Mouse (Mus musculus) cerebellum, adult 8-10 months (tissue): Measurements from ENCODE around the gene Ffar4.

Source experiments
- DNase-seq: peaks from one replicate; pipeline ENCODE4 v3.0.0; 2022

Gene Ffar4

GRCm38 (mm10) chr19:38109506-38110242 is 12.8 kb downstream of the Ffar4 start:
- no peak for DNase-seq

GRCm38 (mm10) chr19:38111056-38111455 is 14.2 kb downstream of the Ffar4 start:
- no peak for DNase-seq

GRCm38 (mm10) chr19:38112575-38112974 is 15.7 kb downstream of the Ffar4 start:
- DNase-seq: no peak

GRCm38 (mm10) chr19:38114834-38115491 is 18.1 kb downstream of the Ffar4 start:
- DNase-seq: no peak

GRCm38 (mm10) chr19:38120123-38120760 is 23.4 kb downstream of the Ffar4 start:
- no peak for DNase-seq

GRCm38 (mm10) chr19:38123921-38124320 is 27.1 kb downstream of the Ffar4 start:
- no peak for DNase-seq

GRCm38 (mm10) chr19:38124401-38125218 is 27.7 kb downstream of the Ffar4 start:
- DNase-seq: no peak

DNA sequence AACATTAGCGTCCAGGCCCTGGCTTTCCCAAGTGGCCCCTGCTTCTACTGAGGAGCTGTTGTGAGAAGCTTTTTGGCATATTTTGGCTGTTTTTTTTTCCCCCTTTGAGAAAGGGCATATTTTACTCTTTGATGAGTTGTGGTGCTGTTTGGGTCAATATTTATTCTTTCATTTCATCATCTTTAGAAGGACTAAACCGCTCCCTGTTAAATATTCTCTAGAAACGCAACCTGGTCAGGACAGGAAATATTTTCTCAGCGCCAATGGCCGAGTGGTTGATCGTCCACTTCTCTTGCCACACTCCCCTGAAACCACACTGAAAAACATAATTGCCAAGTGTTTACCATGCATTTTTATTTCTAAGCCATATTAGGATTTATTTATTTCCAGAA is 28.3 kb downstream of the Ffar4 start, which contains the start of gene Rbp4:
Gene Rbp4 (minus strand): TSS at position 63 of the 392 bp plus-strand sequence.
- DNase-seq: no peak

- DNase-seq: no peak
Measured at GRCm38 (mm10) chr19:38126656-38127055, 29.8 kb downstream of the Ffar4 start.

DNA sequence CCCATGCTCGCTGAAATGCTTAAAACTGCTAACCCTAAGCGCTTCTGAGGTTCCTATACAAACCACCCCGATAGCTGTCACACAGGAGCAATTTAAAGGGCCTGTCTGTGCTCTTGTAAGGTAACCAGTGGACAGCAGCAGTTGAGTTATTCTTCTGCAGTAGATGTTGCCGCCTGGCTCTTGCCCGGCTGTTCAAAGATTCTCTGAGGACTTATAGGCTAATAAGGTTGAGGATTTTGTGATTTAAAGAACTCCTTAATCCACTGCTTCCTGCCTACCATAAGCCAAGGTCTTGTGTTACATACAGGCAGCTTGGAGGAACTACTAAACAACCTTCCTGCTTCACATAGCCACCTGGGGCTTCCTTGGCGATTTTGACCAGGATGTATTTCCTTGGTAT is 35.6 kb downstream of the Ffar4 start, which contains the start of gene Pde6c:
Gene Pde6c (plus strand): TSS at position 301 of the 400 bp plus-strand sequence.
- no peak for DNase-seq

GRCm38 (mm10) chr19:38133986-38134385 is 37.1 kb downstream of the Ffar4 start:
- no peak for DNase-seq

- DNase-seq: no peak
Measured at GRCm38 (mm10) chr19:38134806-38135205, 37.9 kb downstream of the Ffar4 start.

DNA sequence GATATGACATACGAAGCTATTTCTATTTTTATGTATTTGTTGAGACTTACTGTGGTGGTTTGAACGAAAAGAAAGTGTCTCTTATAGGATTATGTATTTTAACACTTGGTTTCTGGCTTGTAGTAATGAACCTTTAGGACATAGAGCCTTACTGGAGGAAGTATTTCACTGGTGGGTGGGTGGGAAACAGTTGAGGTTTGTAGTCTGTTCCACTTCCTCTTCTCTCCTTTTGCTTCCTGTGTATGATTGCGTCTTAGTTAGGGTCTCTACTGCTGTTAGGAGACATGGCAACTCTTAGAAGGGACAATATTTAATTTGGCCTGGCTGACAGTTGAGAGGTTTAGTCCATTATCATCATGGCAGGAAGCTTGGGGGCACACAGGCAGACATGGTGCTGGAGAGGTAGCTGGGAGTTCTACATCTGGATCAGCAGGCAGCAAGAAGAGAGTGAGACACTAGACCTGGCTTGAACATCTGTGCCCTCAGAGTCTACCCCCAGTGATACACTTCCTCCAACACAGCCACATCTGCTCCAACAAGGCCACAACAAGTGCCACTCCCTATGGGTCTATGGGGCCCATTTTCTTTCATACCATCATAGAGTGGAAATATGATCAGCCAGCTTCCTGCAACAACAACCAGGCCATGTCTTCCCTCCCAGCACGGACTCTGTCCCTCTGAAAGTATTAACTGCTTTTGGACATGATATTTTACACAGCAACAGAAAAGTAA is 46.8 kb downstream of the Ffar4 start:
- DNase-seq: no peak

- DNase-seq: no peak
Measured at GRCm38 (mm10) chr19:38156243-38156642, 59.4 kb downstream of the Ffar4 start.

DNA sequence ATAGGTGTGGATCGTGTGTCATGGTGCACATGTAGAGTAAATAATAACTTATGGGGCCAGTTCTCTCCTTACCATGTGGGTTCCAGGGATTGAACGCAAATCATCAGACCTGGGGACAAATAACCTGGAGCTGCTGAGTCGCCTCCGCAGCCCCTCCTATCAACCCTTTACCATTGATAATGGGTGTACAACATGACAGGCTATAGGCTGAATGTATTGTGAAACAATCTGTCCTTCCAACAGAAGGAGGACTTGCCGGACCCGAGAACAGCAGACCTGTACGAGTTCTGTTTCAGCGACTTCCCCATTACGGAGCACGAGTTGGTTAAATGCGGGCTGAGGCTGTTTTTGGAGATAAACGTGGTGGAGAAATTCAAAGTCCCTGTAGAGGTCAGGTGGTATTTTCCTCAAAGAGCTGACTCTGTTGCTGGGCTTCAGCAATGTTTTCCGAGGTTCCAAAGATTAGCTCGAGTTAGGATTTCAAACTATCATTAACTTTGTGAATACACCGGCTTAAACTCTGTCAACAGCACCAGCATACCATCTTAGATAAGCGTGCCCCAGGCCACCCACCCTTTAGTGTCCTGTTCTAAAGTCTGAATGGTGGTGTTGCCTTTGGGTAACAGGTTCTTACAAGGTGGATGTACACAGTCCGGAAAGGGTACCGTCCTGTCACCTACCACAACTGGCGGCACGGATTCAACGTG is 64.9 kb downstream of the Ffar4 start:
- DNase-seq: no peak
